Mouse (Mus musculus): ENCODE measurements around the gene Hmx1.

The Hmx1 gene

DNA sequence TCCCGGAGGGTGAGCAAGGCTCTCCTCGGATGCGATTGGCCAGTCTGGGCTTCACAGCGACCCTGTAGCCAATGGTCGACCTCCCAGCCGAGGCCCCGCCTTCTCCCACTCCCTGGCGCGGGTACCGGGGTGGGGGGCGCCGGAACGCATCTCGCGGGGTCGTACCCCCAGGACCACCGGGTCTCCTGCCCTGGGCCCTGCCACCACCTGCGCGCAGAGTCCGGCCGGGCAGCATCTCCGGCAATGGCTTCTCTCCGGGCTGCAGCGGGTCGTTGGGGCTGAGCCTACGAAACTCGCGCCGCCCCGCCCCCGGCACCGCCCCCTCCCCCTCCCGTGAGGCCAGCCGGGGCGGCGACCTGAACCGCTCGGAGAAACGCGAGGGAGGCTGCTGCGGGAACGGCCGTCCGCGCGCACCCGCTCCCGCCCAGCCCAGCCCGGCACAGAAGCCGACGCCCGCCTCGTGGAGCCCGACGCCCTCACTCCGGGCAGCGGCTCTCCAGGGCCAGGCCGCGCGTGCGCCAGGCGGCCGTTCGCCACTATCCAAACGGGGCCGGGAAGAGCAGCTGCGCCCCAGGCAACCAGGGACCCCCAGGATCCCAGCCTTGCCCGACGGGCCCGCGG lies at the start of gene Hmx1:
TSS of gene Hmx1 (plus strand) at position 618 of the 621 bp plus-strand sequence.
- no peak for DNase-seq (ENCODE audit: low spot score in 2 of 2)

DNA sequence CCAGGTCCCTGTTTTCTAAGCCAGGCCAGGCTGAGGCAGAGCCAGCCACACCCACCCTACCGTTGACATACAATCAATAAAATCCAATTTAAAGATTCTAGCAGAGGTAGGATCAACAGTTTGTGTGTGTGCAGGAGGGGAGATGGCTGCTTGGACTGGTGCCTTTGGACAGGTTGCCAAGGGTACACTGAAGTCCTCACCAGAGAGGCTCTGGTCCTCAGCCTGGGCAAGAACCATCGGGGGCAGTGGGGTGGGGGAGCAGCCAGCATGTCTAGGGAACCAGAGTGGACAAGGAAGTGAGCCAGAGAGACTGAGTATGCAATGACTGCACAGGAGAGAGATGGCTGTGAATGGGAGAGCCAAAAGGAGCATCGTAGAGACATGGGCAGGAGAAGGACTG lies 43.8 kb upstream of the Hmx1 start:
- no peak for DNase-seq (ENCODE audit: low spot score in 2 of 2)

DNA sequence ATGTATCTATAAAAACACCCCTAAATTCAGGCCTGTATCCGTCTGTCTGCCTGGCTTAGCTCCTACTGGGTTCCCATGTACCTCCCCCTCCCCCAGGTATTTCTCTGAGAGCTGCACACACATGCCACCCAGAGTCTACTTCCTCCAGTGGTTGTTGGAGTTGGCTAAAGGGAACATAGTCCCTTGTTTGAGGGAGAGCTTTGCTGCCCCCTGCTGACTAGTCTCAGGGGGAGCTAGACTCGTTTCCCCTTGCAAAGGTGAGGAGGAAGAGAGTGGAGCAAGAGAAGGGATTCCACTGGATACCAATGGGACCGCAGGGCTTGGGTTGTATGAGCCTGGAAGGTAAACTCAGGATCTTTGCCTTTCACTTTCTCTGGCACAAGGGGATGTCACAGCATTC lies 40.1 kb upstream of the Hmx1 start:
- peak; percentile 86 to 88 for DNase-seq (ENCODE audit: low spot score in 2 of 2)

DNA sequence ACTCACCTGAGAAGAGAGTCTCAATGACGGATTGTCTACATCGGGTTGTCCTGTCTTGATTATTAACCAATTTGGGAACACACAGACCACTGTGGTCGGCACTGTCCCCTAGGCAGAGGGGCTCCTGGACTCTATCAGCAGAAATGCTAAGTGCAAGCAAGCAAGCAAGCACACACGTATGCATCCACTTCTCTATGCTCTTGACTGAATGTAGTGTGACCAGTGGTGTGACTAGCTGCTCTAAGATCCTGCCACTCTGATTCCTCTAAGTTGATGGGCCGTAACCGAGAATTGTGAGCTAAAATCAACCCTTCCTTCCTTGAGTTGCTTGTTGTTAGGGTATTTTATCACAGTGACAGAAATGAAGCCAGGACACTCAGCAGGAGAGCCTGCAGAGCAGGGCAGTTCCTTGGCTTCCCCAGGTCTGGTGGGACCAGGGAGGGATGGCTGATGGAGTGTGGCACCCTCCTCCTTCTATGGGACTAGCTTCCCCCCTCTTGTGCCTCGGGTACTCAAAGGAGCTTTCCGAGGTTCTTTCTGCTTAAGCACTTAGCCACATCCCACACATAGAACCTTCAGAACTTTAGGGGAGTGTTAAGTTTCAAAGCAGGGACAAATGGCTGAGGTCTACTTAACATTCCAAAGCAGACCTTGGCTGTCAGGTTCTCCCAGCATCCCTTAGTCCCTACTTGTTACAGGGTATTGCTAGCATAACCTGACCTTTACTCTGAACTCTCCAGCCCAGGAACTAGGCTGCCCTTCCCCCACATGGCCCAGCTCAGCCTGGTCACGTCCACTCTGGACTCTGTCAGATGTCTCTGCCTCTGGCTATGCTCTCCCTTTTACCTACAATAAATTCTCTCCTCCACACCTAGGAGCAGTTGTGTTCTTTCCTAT lies 31.1 kb upstream of the Hmx1 start:
- DNase-seq (ENCODE audit: low spot score in 2 of 2), result no peak

DNA sequence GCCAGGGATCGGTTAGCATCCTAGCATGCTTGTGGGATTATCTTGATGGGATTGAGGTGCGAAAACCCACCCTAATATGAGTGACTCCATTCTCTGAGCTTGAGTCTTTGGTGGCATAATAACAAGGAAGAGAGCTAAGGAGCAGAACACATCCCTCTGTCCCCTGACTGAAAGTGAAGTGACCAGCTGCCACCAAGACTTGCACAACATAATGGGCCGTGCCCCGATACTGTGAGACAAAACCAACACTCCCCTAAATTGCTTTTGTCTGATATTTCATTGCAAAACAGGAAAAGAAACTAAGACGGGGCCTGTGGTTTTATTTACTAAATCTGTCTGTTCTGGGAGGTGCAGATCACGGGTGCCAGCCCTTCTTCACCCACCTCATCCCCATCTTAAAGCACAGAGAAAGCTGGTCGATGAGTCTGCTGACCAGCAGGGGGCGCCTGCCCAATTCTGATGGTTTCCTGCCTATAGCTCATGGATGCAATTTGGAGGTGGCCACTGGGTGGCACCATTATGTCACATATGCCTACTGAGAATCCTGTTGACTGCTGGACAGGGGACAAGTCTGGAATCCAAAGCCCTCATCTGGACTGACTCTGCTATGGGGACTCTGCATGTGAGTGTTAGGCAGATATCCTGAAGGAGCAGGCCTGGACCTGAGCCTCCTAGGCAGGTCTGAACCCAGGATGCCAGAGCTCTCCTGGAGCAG lies 27.2 kb upstream of the Hmx1 start:
- DNase-seq (ENCODE audit: low spot score in 2 of 2), result peak; percentile 98 to 99

DNA sequence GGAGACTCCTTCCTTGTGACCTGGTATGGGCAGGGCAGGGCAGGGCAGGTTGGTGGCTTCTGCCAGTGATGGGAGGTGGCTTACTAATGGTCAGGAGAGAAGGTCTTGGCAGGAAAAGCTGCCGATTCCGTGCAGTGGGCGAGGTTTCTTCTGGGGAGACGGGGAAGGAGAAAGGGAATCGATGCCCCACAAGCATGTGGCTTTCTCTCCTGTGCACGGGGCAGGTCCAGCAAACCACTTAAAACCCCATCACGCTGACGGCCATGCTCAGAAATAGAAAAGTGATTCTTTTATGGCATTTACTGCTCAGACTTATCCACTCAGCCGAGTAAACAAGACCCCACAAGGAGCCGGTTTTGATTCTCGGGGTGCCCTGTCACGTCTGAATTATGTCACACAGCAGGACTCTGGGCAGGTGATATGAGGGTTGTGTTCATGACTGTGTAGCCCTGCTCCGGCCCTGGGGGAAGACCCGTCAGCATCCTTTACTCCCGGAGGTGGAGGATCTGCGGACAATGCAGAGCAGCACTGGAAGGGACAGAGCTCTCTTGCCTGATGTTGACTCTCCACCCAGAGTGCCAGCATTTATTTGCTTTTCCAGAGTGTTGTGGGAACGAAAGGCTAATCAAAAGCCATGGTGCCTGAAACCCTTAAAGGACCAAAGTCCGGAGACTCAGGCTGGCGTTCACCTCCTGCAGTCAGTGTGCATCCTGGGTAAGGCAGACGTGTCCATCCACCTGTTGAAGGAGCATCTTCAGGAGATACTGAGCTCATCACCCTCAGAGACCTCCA lies 22.5 kb upstream of the Hmx1 start:
- DNase-seq (ENCODE audit: low spot score in 2 of 2), result no peak

DNA sequence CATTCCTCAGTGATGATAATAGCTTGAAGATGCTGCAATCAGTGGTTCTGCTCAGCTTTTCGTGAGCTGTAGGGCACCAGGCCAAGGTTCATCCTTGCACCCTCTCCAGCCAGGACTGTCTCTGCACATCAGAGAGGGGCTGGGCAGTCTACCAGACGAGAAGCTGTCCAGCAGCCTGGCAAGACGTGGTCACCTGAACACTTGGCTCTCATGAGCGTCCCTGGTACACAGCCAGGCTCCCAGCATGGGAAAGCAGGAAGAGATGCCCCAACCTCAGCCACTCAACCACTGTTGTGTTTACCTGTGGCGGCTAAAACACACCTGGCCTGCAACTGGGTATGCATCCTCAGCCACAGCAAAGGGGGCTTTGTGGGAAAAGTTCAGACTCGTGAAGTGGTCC lies 20.0 kb upstream of the Hmx1 start:
- no peak for DNase-seq (ENCODE audit: low spot score in 2 of 2)

DNA sequence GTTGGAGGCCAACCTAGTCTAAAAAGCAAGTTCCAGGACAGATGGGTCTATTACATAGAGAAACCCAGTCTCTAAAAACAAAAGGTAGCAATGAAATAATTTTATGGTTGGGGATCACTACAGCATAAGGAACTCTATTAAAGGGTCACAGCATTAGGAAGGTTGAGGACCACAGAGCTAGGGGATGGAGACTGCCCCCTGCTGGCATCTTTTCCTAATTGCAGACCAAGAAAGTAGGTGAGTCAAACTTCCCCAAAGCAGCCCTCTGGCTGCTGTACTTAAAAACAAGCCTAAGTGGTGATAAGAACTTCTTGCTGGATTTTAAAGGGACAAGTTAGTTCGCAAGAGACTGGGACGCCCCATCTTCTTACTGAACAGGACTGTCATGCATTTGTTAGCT lies 9.8 kb upstream of the Hmx1 start:
- no peak for DNase-seq (ENCODE audit: low spot score in 2 of 2)

DNA sequence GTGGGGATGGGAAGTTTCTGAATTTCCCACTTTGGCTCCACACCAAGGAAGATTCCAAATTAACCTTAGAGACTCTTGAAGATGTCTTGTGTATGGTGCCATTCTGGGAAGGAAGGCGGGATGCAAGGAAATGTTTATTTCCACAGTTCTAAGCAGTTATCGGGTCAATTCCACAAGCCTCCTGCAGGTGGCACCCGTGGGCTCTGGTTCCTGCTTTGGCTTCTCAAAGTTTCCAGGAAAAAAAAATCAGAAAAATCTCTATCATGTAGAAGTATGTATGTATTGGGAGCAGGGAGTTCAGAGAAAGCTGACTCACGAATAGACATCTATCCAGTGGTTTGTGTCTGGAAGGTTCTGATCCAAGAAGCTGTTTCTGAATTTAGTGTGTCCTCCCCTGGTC lies 9.1 kb upstream of the Hmx1 start:
- peak; percentile 52 to 59 for DNase-seq (ENCODE audit: low spot score in 2 of 2)

DNA sequence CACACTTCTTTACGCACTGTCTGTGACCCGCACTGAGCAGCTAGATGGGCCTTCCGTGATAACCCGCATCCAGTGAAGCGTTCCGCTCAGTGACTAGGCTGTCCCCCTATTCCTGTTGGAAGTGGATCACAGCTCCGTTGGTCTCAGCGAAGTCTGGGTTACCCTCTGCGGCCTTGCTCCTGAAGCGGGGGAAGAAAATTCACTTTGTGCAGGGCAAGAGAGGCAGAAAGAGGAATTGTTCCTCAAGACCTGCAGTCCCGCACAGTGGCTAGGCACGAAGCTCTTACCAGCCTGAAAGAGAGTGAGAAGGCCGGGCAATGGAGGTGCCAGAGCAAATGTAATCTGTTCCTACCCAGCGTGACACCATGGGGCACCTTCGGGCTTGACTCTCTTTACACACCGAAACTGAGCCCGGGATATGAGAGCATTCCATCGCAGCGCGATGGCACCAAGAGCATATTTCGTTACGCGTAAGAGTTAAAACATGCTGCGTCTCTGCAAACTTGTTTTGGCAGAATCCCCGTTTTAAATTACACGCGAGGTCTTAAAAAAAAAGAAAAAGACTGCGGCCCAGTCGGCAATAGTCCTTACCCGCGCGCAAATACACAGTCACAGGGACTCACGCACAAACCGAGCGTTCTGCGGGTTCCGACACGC lies 946 bp upstream of the Hmx1 start:
- DNase-seq (ENCODE audit: low spot score in 2 of 2), result no peak

DNA sequence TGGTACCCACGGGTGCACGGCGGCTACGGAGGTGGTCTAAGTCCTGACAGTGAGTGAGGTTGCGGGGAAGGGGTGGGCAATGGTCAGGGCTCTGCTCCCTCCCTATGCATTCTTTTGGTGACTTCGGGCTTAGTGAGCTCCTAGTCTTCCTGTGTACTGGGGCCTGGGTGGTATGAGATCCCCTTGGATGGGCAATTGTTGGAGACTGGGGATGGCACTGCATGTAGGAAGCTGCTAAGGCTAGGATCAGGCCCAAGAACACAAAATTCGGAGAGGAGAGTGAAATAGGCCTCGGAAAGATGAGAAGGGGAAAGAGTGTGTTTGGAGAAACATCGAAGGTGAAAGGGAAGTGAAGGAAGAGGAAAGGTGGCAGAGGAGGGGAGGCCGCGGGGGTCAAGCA lies 533 bp downstream of the Hmx1 start:
- DNase-seq (ENCODE audit: low spot score in 2 of 2), result no peak

DNA sequence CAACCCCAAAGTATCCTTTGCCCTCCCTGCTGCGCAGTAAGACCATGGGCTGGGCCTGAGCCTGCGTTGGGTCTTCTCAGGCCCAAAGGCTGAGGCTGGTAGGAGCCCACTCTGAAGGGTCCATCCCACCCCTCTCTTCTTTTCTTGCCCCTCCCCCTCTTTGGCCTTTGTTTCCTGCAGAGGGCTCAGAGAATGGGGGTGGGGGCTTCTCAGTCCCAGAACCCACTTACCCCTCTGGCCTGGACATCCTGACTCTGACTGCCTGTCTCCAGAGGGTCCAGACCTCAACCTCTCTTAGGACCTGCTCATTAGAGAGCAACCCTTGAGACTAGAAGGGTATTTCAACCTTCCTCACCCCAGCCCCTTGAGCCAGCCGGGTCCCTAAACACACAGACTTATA lies 1.0 kb downstream of the Hmx1 start:
- DNase-seq (ENCODE audit: low spot score in 2 of 2), result no peak

DNA sequence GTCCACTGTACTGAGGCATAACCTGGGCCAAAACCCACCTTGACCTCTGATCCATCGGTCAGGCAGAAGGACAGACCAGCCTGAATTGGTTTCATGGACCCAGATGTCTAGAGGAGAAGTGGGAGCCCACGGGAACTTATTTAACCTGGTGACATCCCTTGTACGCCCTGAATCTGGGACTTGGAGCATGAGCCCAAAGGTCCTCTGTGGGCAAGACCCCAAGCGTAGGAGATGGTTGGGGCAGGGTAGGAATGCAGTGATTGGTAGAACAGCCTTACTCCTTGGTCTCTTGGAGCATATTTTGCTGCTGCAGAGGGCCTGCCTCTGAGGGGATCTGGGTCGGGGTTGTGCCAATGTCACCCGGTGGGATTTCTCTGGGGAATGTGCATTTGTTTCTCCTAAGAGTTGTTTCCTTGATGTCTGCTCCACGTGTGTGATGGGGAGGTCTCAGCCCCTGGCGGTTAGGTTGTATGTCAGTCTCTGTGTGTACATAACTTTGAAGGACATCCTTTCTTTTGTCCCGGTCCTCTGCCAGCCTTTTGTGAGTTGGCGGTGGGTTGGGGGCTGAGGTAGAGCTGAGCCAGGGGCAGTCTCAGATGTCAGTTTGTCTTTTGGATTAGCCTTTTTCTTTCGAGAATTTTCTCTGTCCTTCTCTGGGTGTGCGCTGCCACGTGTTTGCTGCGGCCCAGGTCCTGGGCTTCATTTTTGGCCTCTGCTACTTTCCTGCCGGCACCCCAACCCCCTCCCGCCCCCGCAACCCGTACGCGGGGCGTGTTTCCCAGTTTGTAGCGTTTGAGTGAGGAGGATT lies 2.1 kb downstream of the Hmx1 start:
- no peak for DNase-seq (ENCODE audit: low spot score in 2 of 2)

DNA sequence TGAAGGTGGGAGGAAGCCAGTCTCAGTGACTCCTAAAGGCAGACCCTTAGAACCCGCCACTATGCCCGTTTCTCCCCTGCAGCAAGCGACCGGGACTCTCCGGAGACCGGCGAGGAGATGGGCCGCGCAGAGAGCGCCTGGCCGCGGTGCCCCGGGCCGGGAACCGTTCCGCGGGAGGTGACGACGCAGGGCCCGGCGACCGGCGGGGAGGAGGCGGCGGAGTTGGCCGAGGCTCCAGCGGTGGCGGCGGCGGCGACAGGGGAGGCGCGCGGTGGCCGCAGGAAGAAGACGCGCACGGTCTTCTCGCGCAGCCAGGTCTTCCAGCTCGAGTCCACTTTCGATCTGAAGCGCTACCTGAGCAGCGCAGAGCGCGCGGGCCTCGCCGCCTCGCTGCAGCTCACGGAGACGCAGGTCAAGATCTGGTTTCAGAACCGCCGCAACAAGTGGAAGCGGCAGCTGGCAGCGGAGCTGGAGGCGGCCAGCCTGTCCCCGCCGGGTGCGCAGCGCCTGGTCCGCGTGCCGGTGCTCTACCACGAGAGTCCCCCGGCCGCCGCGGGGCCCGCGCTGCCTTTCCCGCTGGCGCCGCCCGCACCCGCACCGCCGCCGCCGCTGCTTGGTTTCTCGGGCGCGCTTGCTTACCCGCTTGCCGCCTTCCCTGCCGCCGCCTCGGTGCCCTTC lies 2.9 kb downstream of the Hmx1 start:
- no peak for DNase-seq (ENCODE audit: low spot score in 2 of 2)

DNA sequence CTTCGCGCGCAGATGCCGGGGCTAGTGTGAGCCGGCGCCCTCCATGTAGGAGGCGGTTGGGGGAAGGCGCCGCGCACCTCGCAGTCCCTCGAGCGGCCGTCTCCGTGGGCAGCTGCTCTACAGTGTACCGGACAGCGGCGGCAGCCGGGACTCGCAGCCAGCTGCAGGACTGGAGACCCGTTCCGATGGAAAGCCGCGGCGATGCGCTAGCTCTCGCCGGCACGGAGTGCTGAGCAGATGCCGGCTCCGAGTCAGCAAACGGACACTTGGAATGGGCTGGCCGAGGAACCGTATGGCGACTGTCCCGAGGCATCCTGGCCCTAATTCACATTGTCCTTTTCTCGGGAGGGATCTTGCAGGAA lies 3.4 kb downstream of the Hmx1 start:
- DNase-seq (ENCODE audit: low spot score in 2 of 2), result peak in 1 of 2 experiments; percentile 11

DNA sequence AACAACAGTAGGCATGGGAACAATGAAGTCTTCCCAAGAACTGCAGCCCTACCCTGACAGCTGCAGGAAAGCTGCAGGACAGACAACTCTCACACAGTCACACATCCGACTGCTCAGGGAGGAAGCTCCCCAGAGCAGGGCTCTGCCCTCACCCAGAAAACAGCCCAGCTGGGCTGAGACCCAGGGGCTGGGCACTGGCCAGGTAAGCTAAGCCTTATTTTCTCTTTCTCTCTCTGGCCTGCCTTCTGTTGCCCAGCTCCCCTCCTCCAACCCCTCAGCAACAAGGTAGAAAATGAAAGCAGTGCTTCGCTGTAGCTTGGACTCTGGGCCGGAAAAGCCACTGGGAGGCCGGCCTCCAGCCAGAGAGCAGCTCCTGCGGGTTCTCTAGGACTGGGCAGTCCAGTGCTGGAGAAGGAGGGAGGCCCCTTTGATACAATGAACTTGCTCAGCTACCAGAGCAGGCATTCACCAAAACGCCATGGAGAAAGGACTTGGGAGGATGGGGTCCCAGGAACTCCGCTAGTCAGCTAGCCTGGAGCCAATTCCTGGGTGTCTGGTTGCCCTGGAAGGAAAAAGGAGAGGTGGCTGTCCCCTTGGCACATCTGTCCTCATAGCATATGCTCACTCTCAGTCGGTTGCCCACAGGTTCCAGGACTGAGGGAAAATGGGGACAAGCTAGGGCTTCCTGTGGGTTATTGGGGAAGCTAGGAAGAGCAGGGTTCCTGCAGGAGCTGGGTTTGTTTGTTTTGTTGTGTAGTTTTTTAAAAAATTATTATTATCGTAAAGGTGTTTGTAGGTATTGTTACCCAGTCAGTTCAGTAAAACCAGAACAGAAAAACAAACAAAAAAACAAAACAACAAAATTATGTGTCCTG lies 6.9 kb downstream of the Hmx1 start:
- DNase-seq (ENCODE audit: low spot score in 2 of 2), result no peak

DNA sequence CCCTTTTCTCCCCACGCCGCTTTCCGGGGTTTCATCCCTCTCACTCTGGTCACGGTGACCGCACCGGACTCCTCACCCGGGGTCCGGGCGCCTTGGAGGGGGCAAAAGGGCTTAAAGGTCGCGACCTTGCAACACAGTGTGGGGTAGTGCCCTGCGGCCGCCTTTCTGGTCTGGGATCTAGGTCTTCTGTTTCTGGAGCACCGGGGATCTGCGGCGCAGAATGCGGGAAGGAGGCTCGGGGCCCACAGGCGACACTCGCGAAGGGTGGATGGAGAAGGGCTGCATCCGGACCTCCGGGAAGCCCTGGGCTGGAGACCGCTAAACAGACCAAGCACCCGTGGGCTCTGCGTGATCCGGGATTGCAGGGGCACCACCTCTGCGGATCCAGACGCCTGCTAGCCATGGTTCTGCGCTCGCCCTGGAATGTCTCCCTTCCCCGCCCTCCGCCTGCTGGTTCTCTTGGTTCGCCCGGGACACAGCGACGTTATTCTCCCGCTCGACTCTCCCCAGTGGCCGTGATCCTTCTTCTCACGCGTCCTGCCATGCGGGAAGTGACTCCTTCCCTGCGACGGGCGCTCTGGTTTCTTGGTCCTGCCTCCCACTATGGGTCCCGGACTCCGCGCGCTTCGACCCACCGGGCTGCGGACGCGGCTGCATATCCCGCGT lies 8.2 kb downstream of the Hmx1 start:
- no peak for DNase-seq (ENCODE audit: low spot score in 2 of 2)

DNA sequence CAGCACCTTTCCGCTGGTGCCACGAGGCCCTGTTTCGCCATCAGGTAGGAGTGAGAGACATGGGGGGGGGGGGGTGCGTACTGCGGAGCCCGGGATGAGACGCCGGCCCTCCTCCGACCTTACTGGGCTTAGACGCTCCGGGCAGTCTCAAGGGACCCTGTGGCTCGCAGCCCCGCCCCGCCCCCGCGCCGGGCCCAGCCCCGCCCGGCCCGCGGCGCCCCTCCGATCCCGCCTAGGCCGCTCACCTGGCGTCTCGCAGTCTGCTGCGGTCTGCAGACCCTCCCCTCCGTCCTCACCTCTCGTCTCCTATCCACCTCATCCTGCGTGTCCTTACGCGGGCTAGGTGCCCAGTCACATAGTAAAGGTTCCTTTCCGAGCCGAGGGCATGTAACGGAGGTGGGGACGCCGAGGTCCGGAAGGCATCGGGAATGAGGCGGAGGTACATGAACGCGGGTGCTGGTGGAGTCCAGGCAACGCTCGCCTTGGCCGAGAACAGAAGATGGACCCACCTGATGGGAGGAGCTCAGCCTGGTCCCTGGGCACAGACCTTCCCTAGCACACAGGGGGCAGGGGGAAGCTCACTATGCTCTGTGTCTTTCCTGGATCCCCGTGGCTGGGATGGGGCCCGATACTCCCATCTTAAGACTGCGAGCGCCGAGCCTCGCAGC lies 8.9 kb downstream of the Hmx1 start:
- DNase-seq (ENCODE audit: low spot score in 2 of 2), result no peak

Data from right cerebral cortex, adult 2 months (tissue).